Mouse (Mus musculus): ENCODE data around the gene Cpne4. TPM values are rescaled to one million over a fixed set of nuclear protein-coding genes. Genes with fewer than 3 reads are reported as not detected.

The Cpne4 gene
- total RNA-seq, 4 experiments from 2014 or later = 0.25 to 0.40 (median 0.32) TPM

DNA sequence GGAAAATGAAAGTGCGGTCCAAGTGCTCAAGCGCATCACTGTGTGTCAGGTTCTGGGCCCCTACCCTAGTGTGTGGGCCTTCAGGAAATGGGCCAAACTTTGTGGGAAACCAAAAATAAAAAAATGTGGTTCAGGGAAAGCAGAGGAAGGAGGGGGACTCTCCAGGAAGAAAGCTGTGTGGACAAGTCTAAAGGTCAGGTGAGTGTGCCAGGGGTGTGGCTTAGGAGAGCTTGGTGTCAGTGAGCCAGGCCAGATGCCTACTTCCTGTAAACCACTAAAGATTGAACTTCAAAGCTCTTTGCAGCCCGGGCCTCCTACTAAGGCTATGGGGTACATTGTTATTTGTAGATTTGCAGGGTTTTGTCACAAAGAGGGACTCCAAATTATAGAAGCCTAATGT, 327.1 kb downstream of the Cpne4 start:
- DNase-seq (ENCODE audit: low spot score) = no peak

- DNase-seq (ENCODE audit: low spot score) = no peak
These were observed 329.9 kb downstream of the Cpne4 start for GRCm38 (mm10) chr9:104877014-104877413.

GRCm38 (mm10) chr9:104878558-104878957, 331.5 kb downstream of the Cpne4 start:
- no peak for DNase-seq (ENCODE audit: low spot score)

DNA sequence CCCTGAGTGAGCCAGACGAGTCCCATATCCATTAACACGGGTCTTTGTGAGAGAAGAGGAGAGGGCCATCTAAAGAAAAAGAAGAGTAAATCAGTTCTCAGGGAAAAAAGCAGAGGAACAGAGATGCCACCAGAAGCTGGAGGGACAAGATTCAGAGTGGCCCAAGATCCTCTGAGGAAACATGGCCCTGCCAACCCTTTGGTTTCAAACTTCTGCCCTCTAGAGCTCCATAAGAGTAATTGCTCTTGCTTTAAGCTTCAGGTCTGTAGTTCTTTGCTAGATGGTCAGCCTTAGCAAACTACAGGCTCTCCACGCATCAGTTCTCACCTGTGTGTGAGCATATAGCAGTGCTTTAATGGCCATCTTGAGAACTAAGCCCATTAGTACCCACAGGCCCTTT, 343.4 kb downstream of the Cpne4 start:
- no peak for DNase-seq (ENCODE audit: low spot score)

DNA sequence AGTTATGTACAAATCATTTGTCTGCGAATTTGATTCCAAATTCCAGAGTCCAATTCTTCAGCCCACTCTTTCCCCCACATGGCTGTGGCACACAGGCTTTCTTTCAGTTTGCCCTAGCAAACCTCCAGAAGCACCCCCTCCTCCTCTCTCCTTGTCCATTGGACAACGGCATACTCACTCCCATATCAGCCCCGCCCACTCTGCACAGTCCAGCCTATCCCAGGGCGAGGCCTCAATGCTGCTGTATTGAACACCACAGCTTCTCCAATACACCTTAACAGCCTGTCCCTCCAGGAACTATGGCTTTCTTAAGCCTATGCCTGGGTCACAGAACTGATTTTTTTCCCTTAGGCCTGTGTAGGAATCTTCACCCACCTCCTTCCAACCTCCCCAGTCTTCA, 348.3 kb downstream of the Cpne4 start:
- no peak for DNase-seq (ENCODE audit: low spot score)

GRCm38 (mm10) chr9:104901118-104901517, 354.0 kb downstream of the Cpne4 start:
- DNase-seq (ENCODE audit: low spot score) = no peak

DNA sequence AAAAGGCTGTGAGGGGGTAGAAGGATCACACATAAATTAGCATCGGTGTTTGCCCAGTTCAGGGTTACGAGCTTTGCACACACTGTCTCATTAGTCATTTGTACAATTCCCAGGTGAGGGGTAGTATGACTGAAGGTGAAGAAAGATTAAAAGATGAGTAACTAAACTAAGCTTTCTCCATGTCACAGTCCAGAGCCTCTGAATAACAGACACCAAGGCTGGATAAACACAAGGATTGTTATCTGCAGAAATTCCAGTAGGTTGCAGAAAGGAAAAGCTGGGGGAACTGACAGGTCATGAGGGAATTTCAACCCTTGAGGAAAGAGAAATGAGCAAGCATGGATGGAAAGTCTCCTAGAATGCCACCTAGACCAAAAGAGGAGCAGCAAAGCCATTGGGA, 354.7 kb downstream of the Cpne4 start:
- DNase-seq (ENCODE audit: low spot score) = no peak

GRCm38 (mm10) chr9:104912686-104913085, 365.6 kb downstream of the Cpne4 start:
- DNase-seq (ENCODE audit: low spot score) = no peak

DNA sequence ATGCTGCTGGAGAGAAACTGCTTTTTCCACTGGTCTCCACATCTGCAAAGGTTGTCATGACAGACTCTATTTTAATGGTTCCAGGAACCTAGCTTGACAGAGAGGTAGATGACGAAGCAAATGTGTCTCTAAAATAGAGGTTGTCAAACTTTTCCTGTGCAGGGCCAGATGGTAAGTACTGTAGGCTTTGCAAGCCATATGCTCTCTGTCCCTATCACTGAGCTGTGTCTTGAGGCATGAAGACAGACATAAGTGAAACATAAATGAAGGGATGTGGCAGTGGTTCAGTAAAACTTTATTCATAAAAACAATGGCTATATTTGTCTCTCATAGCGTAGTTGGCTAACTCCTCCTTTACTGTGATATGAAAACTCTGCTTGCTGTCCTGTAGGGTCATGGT, 366.2 kb downstream of the Cpne4 start:
- DNase-seq (ENCODE audit: low spot score) = no peak

DNA sequence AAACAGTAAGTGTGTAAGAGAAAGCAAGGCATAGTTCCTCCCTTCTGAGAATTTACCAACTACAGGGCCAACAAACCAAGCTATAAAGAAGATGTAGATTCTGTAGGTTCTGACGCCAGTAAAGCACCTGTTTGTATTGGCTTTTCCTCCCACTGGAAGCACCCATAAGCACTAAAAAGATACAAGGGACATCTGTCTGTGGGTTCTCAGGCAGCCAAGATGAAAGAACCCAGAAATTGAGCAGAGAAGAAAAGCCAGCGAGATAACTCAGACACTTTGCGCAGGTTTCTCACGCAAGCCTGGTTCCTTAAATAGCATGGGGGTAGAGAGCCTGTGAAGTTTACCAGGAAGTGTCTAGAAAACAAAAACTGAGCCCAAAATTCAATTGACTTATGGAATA, 374.1 kb downstream of the Cpne4 start:
- DNase-seq (ENCODE audit: low spot score) = no peak

GRCm38 (mm10) chr9:104922051-104922450, 375.0 kb downstream of the Cpne4 start:
- no peak for DNase-seq (ENCODE audit: low spot score)

GRCm38 (mm10) chr9:104928806-104929205, 381.7 kb downstream of the Cpne4 start:
- no peak for DNase-seq (ENCODE audit: low spot score)

DNA sequence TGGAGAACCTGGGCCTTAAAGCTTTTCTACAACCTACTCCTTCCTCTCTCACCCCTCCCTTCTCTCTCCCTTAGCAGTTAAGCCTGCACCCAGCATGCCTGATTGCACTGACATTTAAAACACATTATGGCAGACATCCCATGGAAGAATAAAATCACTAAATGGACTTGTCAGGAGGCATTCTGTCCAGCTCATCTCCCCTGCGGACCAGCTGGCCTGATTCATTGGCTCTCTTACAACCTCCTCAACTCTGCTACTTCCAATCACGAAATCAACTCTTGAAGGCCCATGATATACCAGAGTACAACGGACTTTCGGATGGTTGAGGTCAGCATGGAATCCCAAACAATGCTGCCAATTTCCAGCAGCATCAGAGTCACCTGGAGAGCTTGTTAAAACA, 393.3 kb downstream of the Cpne4 start:
- DNase-seq (ENCODE audit: low spot score) = no peak

DNA sequence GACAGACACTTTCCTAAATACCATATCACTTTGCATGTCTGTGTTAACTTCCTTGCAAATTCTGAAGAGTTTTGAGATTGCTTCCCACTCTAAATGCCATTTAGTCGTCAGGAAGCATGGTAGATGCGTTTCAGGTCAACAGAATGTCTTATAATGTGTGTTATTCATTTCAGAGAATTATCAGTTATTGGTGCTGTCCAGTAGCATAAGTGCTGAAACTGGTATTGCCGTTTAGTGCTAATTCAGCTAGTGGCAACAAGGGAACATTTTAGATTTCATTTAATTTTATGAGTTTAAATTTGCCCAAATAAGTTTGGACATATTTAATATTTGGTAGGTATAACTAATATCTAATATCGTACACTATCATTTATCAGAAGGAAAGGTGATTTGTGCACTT, 403.5 kb downstream of the Cpne4 start:
- no peak for DNase-seq (ENCODE audit: low spot score)

- DNase-seq (ENCODE audit: low spot score) = no peak
These were observed 405.1 kb downstream of the Cpne4 start for GRCm38 (mm10) chr9:104952176-104952575.

DNA sequence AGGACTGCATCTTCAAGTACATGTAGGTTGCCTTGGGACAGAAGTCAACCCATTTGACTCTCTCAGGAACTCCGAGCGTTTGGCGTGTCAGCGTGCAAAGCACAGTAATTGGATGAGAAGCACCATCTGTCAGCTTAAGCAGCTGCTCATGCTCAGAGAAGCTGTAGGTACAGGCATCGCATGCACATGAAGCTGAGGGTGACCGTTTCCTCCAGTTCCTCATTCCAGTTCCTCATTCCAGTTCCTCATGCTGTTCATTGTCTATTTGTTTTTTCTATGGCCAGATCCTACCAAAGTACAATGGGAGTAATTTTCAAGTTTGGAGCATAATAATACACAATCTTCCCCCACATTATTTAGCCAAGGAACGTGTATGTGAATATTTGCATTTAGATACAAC, 425.7 kb downstream of the Cpne4 start:
- no peak for DNase-seq (ENCODE audit: low spot score)

- no peak for DNase-seq (ENCODE audit: low spot score)
These were observed 435.0 kb downstream of the Cpne4 start for GRCm38 (mm10) chr9:104981934-104982548.

GRCm38 (mm10) chr9:104998225-104998624, 451.1 kb downstream of the Cpne4 start:
- peak; percentile 41 for DNase-seq (ENCODE audit: low spot score)

GRCm38 (mm10) chr9:105010721-105011120, 463.6 kb downstream of the Cpne4 start:
- no peak for DNase-seq (ENCODE audit: low spot score)

DNA sequence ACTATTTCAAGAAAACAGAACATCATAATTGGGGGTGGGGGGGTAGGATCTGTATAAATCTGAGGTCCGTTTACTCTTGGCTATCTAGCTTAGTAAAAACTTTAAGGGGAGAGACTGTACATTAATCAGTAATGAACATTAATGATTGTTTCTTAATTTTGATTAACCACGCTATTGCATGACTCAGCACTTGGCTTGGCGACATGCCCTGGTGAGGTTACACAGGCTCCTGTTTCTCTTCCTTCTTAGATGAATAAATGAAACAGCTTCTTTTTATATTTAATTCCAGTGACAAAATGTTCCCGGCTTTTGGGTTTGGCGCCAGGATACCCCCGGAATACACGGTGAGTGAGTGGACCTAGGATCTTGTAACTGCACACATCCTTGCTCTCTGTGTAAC, 471.1 kb downstream of the Cpne4 start:
- no peak for DNase-seq (ENCODE audit: low spot score)

GRCm38 (mm10) chr9:105028311-105028710, 481.2 kb downstream of the Cpne4 start:
- DNase-seq (ENCODE audit: low spot score) = peak; percentile 44

DNA sequence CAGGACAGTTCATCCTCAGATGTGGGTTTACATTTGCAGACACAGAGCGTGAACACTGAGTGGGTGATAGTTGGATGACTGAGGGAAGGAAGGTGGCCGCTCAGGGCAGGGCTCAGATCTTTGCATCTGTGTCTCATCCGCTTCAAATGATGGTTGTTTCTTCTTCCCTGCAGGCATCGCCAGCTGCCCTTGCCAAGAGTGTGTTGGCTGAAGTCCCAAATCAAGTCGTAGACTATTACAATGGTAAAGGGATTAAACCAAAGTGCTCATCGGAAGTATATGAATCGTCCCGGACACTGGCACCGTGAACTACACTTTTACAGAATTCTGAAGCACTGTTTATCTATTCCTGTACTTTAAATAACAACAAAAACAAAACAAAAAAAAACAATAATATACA, 485.5 kb downstream of the Cpne4 start:
- no peak for DNase-seq (ENCODE audit: low spot score)

DNA sequence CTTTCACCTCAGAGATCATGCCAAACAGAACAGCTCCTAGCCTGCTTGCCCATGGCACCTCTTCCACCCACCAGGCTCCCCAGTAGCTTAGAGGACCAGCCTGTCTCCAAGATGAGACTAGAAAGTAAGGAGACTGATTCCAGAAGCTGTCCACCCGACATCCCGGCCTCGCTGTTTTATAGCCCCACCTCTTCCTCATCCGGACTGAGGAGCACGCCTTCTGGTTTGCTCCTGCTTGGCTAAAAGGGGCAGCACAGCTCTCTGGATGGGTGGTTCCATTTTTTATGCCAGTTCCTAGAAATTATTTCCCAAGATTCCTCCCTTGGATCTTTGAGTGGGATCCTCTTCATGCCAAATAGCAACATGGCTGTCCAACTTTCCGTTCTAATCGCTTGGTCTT, 486.6 kb downstream of the Cpne4 start:
- DNase-seq (ENCODE audit: low spot score) = peak; percentile 6

DNA sequence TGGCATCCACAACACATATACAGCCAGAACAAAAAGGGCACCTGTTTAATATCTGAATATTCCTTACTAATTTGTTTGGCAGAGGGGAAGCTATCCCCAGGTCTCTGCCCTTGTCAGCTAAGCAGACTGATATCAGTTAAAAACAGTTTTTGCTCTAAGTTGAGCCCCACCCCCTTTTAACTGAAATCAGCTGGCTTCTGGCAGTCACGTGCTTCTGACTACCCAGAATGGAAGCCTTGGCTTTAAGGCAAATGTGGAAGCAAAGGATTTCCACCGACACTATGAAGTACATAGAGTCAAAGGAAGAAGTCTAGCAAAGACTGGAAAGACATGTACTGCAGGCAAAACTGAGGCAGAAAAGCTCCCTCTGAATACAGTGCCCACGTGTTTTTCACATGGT, 490.8 kb downstream of the Cpne4 start:
- no peak for DNase-seq (ENCODE audit: low spot score)

All from heart, adult 8-10 months (tissue).